Mouse (Mus musculus) intestine, postnatal 0 days (tissue): Measurements from ENCODE around the gene Itpk1. TPM values are rescaled to one million over a fixed set of nuclear protein-coding genes. Genes with fewer than 3 reads are reported as not detected.

Experiments used
- ATAC-seq: fragments of 200-750 bp; cut with Nextera tagmentation; 2 replicates; pipeline ENCODE4 v1.8.0; 2017; ENCODE audit warnings: mild to moderate bottlenecking, moderate TSS enrichment, moderate library complexity
- H3K27ac ChIP-seq: fragments of 300-500 bp; sonication (generic); 2 replicates; pipeline ENCODE4 v1.5.1; 2014; ENCODE audit warnings: mild to moderate bottlenecking, low read depth, low read length, moderate library complexity
- H3K27me3 ChIP-seq: fragments of 300-500 bp; sonication (generic); replicated peaks from 2 replicates; pipeline ENCODE4 v1.6.1; 2014; ENCODE audit warnings: low read length, mixed read lengths; ENCODE audit not compliant: control insufficient read depth, insufficient read depth
- H3K36me3 ChIP-seq: fragments of 300-500 bp; sonication (generic); 2 replicates; pipeline ENCODE4 v1.6.1; 2014; ENCODE audit warnings: mild to moderate bottlenecking, moderate library complexity; ENCODE audit not compliant: control insufficient read depth, insufficient read depth
- H3K4me1 ChIP-seq: fragments of 300-500 bp; sonication (generic); replicated peaks from 2 replicates; pipeline ENCODE4 v1.6.1; 2014; ENCODE audit warnings: antibody characterized with exemption, low read length, mixed read lengths; ENCODE audit not compliant: control insufficient read depth, insufficient read depth
- H3K4me2 ChIP-seq: fragments of 300-500 bp; sonication (generic); replicated peaks from 2 replicates; pipeline ENCODE4 v1.6.1; 2014; ENCODE audit warnings: low read depth, mild to moderate bottlenecking, moderate library complexity
- H3K4me3 ChIP-seq: fragments of 300-500 bp; sonication (generic); 2 replicates; pipeline ENCODE4 v1.5.1; 2014; ENCODE audit warnings: low read depth, low read length
- H3K9ac ChIP-seq: fragments of 300-500 bp; sonication (generic); 2 replicates; pipeline ENCODE4 v1.6.1; 2014; ENCODE audit warnings: mild to moderate bottlenecking, low read depth, low read length
- H3K9me3 ChIP-seq: fragments of 300-500 bp; sonication (generic); 2 replicates; pipeline ENCODE4 v1.6.1; 2016; ENCODE audit warnings: mixed run types; ENCODE audit not compliant: control insufficient read depth
- CTCF ChIP-seq: sonication (generic); IDR thresholded peaks from 2 replicates; pipeline ENCODE4 v1.5.1; 2016; ENCODE audit warnings: low read depth, mild to moderate bottlenecking, control low read depth, antibody characterized with exemption, moderate library complexity
- WGBS: fragments of 180-500 bp; shearing (Covaris S2); extraction: QIAGEN DNeasy Blood & Tissue Kit; methylation state at CpG from one replicate; pipeline ENCODE4 v1.1.7; 2014; 5-methylcytosine and 5-hydroxymethylcytosine counted together
- polyA plus RNA-seq: library from polyadenylated mRNA; unstranded; fragments of >200 nt; fragmentation: Nextera tagmentation; extraction: Ambion mirVana; gene quantifications from 2 replicates; pipeline ENCODE4 v1.2.1, GENCODE M21; 2015

The Itpk1 gene
- polyA plus RNA-seq, 1 experiment from 2014 or later, result 56.3 TPM

GRCm38 (mm10) chr12:102605607-102606006, 99.1 kb downstream of the Itpk1 start:
- no peak overlapping the region for H3K27ac ChIP-seq
- WGBS, result 87% methylated on average over 6 of the region's 6 CpGs
- no peak overlapping the region for H3K4me3 ChIP-seq
- H3K4me2 ChIP-seq, result no peak overlapping the region
- H3K9ac ChIP-seq, result no peak overlapping the region
- H3K27me3 ChIP-seq, result no peaks in the 10 kb centered on the region
- H3K9me3 ChIP-seq, result no peaks in the 10 kb centered on the region
- no peak for TF ChIP-seq CTCF
- peaks cover 9% of the 10 kb centered on the region; the same call in 1 of the 2 replicates for H3K4me1 ChIP-seq
- H3K36me3 ChIP-seq, result peaks cover 43% of the 10 kb centered on the region
- ATAC-seq, result no peak

GRCm38 (mm10) chr12:102602255-102603041, 102.3 kb downstream of the Itpk1 start:
- H3K4me2 ChIP-seq, result no peak overlapping the region
- peak overlapping the region; percentile 65 for H3K27ac ChIP-seq
- 56% methylated on average over 9 of the region's 9 CpGs for WGBS
- H3K4me1 ChIP-seq, result peaks cover 16% of the 10 kb centered on the region; the same call in 1 of the 2 replicates
- 0 out of 2 replicates have a peak overlapping the region, but pooled peaks have one; percentile 8 for H3K9ac ChIP-seq
- peaks cover 29% of the 10 kb centered on the region for H3K36me3 ChIP-seq
- no peaks in the 10 kb centered on the region for H3K9me3 ChIP-seq
- no peak for TF ChIP-seq CTCF
- H3K27me3 ChIP-seq, result no peaks in the 10 kb centered on the region
- H3K4me3 ChIP-seq, result no peak overlapping the region
- no peak for ATAC-seq

GRCm38 (mm10) chr12:102601847-102602246, 102.9 kb downstream of the Itpk1 start:
- ATAC-seq, result no peak
- Histone ChIP-seq H3K27ac (peak overlapping the region; percentile 65), H3K27me3 (no peaks in the 10 kb centered on the region), H3K4me2 (no peak overlapping the region), H3K9me3 (no peaks in the 10 kb centered on the region), H3K4me1 (peaks cover 20% of the 10 kb centered on the region), H3K4me3 (no peak overlapping the region), H3K9ac (0 out of 2 replicates have a peak overlapping the region, but pooled peaks have one; percentile 8), H3K36me3 (peaks cover 29% of the 10 kb centered on the region)
- no peak for TF ChIP-seq CTCF
- WGBS, result 36% methylated on average over 8 of the region's 8 CpGs

GRCm38 (mm10) chr12:102600345-102600744, 104.4 kb downstream of the Itpk1 start:
- Histone ChIP-seq H3K36me3 (peaks cover 21% of the 10 kb centered on the region; the same call in 1 of the 2 replicates), H3K9ac (no peak overlapping the region), H3K27me3 (no peaks in the 10 kb centered on the region), H3K4me3 (no peak overlapping the region), H3K9me3 (no peaks in the 10 kb centered on the region), H3K27ac (peak overlapping the region; percentile 65), H3K4me1 (peaks cover 26% of the 10 kb centered on the region), H3K4me2 (no peak overlapping the region)
- 68% methylated on average over 6 of the region's 6 CpGs for WGBS
- no peak for TF ChIP-seq CTCF
- ATAC-seq, result no peak

GRCm38 (mm10) chr12:102599801-102600200, 104.9 kb downstream of the Itpk1 start:
- 62% methylated on average over 7 of the region's 7 CpGs for WGBS
- no peak overlapping the region for H3K9ac ChIP-seq
- H3K27ac ChIP-seq, result peak overlapping the region; percentile 65

GRCm38 (mm10) chr12:102598535-102598934, 106.2 kb downstream of the Itpk1 start:
- no peaks in the 10 kb centered on the region for H3K9me3 ChIP-seq
- no peaks in the 10 kb centered on the region for H3K27me3 ChIP-seq
- whole genome bisulfite sequencing, result 97% methylated on average over 3 of the region's 3 CpGs
- peaks cover 10% of the 10 kb centered on the region; the same call in 1 of the 2 replicates for H3K36me3 ChIP-seq
- peak; percentile 58 for TF ChIP-seq CTCF
- no peak overlapping the region for H3K27ac ChIP-seq
- no peak overlapping the region for H3K9ac ChIP-seq
- H3K4me3 ChIP-seq, result no peak overlapping the region
- ATAC-seq, result no peak
- no peak overlapping the region for H3K4me2 ChIP-seq
- H3K4me1 ChIP-seq, result peaks cover 28% of the 10 kb centered on the region

More at GRCm38 (mm10) chr12:102599801-102600200, 104.9 kb downstream of the Itpk1 start:
- Histone ChIP-seq H3K36me3 (peaks cover 21% of the 10 kb centered on the region; the same call in 1 of the 2 replicates), H3K4me3 (no peak overlapping the region), H3K4me2 (no peak overlapping the region), H3K4me1 (peaks cover 26% of the 10 kb centered on the region), H3K9me3 (no peaks in the 10 kb centered on the region), H3K27me3 (no peaks in the 10 kb centered on the region)
- ATAC-seq, result peak; percentile 36
- no peak for TF ChIP-seq CTCF
